Comparison of ENCODE assay signal across 1 mouse cellular context in genomic region chr12:112599198-112599597, GRCm38 (mm10).
TF ChIP-seq lines count a peak whose summit lies in the region.

No protein-coding gene starts in this region.

TF ChIP-seq in ES-E14, 5 proteins besides CTCF, POLR2A, EP300 and RAD21 (continued from another document):
- TF ChIP-seq ZC3H11A (IDR thresholded peaks at IDR 0.05; ENCODE audit: borderline replicate concordance, low read depth, low read length) (no peak), ZNF384 (IDR thresholded peaks at IDR 0.05; ENCODE audit: low read depth, low read length) (no peak), HCFC1 (IDR thresholded peaks at IDR 0.05; ENCODE audit: borderline replicate concordance, insufficient read depth, low read length) (no peak)
